Mouse (Mus musculus) myocyte (in vitro differentiated cells): Measurements from ENCODE around the gene Lsg1. TPM values are rescaled to one million over a fixed set of nuclear protein-coding genes. Genes with fewer than 3 reads are reported as not detected.
A peak's percentile ranks its signal among the peaks of the same experiment; 100 is the strongest.

Experiments used
- H3K27me3 ChIP-seq: one replicate; pipeline ENCODE4 v1.6.1; 2011; ENCODE audit not compliant: control insufficient read depth, insufficient read depth, insufficient read length
- H3K36me3 ChIP-seq: one replicate; pipeline ENCODE4 v1.6.1; 2011; ENCODE audit not compliant: control insufficient read depth, insufficient read depth
- H3K4me2 ChIP-seq: one replicate; pipeline ENCODE4 v1.6.1; 2011; ENCODE audit warnings: low read depth, control low read depth
- H3K4me3 ChIP-seq: one replicate; pipeline ENCODE4 v1.5.1; 2011; ENCODE audit warnings: mild to moderate bottlenecking, control low read depth, moderate library complexity
- H3K79me2 ChIP-seq: one replicate; pipeline ENCODE4 v1.6.1; 2011; ENCODE audit not compliant: control insufficient read depth, insufficient read depth
- H3ac ChIP-seq: one replicate; pipeline ENCODE4 v1.6.1; 2011; ENCODE audit not compliant: control insufficient read depth, insufficient read length
- CEBPB ChIP-seq: IDR thresholded peaks from 2 replicates; pipeline ENCODE4 v1.6.1; 2011; ENCODE audit warnings: mild to moderate bottlenecking, moderate library complexity; ENCODE audit not compliant: poor library complexity, insufficient read depth, severe bottlenecking
- E2F4 ChIP-seq: IDR thresholded peaks from one replicate; pipeline ENCODE4 v1.6.1; 2011; ENCODE audit warnings: mild to moderate bottlenecking, control low read depth, moderate library complexity; ENCODE audit not compliant: insufficient read depth
- MAX ChIP-seq: IDR thresholded peaks from one replicate; pipeline ENCODE4 v1.6.1; 2011; ENCODE audit warnings: low read depth, mild to moderate bottlenecking, control low read depth
- MYOD1 ChIP-seq, 3 experiments: IDR thresholded peaks; one replicate each; pipeline ENCODE4 v1.6.1; 2011; ENCODE audit warnings: control low read depth in 2 of 3, low read depth in 2 of 3, mild to moderate bottlenecking in 2 of 3, moderate library complexity in 1 of 3; ENCODE audit not compliant: insufficient read length in 2 of 3, control insufficient read depth in 1 of 3
- MYOG ChIP-seq, 3 experiments: IDR thresholded peaks; one replicate each; pipeline ENCODE4 v1.6.1; 2011; ENCODE audit warnings: control low read depth in 2 of 3, low read depth in 2 of 3, mild to moderate bottlenecking in 2 of 3; ENCODE audit not compliant: insufficient read length in 2 of 3, control insufficient read depth in 1 of 3, insufficient read depth in 1 of 3
- POLR2A ChIP-seq: IDR thresholded peaks from one replicate; pipeline ENCODE4 v1.6.1; 2011; ENCODE audit warnings: low read depth, mild to moderate bottlenecking, control low read depth, moderate library complexity; ENCODE audit not compliant: insufficient read length
- POLR2AphosphoS2 ChIP-seq: IDR thresholded peaks from one replicate; pipeline ENCODE4 v1.6.1; 2011; ENCODE audit warnings: low read depth, control low read depth; ENCODE audit not compliant: insufficient read length
- REST ChIP-seq: IDR thresholded peaks from one replicate; pipeline ENCODE4 v1.6.1; 2011; ENCODE audit warnings: mild to moderate bottlenecking, control low read depth, moderate library complexity; ENCODE audit not compliant: insufficient read depth, insufficient read length
- SRF ChIP-seq: IDR thresholded peaks from one replicate; pipeline ENCODE4 v1.6.1; 2011; ENCODE audit warnings: low read depth; ENCODE audit not compliant: control insufficient read depth, insufficient read length
- TCF12 ChIP-seq: IDR thresholded peaks from one replicate; pipeline ENCODE4 v1.6.1; 2011; ENCODE audit warnings: mild to moderate bottlenecking, control low read depth; ENCODE audit not compliant: poor library complexity, insufficient read depth, severe bottlenecking
- TCF3 ChIP-seq: IDR thresholded peaks from one replicate; pipeline ENCODE4 v1.6.1; 2011; ENCODE audit warnings: low read depth, control low read depth; ENCODE audit not compliant: insufficient read length
- USF1 ChIP-seq: IDR thresholded peaks from one replicate; pipeline ENCODE4 v1.6.1; 2011; ENCODE audit warnings: low read depth, mild to moderate bottlenecking, control low read depth, moderate library complexity
- polyA plus RNA-seq: library from polyadenylated mRNA; unstranded; fragments of >200 nt; fragmentation: generic; extraction: Trizol; gene quantifications from one replicate; pipeline ENCODE4 v1.2.1, GENCODE M21; 2012; ENCODE audit warnings: missing spikeins

Gene Lsg1
- polyA plus RNA-seq, 1 experiment: 26.2 TPM

DNA sequence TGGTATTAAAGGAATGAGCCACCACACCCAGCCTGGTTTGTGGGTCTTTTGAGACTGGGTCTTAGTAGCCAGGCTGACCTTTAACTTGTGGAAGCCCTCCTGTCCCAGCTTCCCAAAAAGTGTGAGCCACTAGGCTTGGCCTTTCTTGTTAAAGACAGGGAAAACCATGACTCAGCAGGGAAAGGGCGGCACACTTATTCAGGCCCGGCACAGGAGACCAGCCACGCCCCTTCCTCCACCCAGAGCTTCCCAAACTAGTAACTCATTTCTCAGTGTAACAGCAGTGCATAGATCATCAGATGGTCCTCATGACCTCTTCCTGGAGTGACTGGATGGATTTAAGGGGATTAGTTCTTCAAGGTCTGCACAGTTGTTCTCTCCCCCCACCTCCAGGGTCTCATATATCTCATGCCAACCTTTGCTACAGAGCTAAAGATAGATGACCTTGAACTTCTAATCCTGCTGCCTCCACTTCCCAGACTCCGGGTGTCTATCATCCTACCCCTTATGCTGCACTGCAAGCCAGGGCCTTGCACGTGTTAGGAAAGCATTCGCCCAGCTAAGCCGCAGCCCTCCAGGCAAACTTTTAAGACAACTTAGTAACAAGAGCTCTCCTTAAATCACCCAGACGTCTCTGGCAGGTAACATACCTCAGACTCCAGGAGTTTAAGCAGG lies 74.9 kb downstream of the Lsg1 start:
- Histone ChIP-seq H3K4me3 (peak overlapping the region; percentile 51), H3K27me3 (no peaks in the 10 kb centered on the region), H3K36me3 (no peaks in the 10 kb centered on the region), H3K4me2 (peak overlapping the region; percentile 88), H3K79me2 (peaks cover 3% of the 10 kb centered on the region), H3ac (no peak overlapping the region)
- TF ChIP-seq E2F4 (no peak), USF1 (peak; percentile 28), CEBPB (no peak), TCF12 (no peak), POLR2A (peak; percentile 33), MYOG (IDR thresholded peaks at IDR 0.05; ENCODE audit: control insufficient read depth in 1 of 3, insufficient read depth in 1 of 3, insufficient read length in 2 of 3, low read depth in 2 of 3) (peak in 1 of 3 experiments; percentile 44), REST (no peak), TCF3 (no peak), POLR2AphosphoS2 (peak; percentile 40), MAX (no peak), SRF (no peak), MYOD1 (IDR thresholded peaks at IDR 0.05; ENCODE audit: control insufficient read depth in 1 of 3, insufficient read length in 2 of 3, low read depth in 2 of 3) (peak in 1 of 3 experiments; percentile 53)

DNA sequence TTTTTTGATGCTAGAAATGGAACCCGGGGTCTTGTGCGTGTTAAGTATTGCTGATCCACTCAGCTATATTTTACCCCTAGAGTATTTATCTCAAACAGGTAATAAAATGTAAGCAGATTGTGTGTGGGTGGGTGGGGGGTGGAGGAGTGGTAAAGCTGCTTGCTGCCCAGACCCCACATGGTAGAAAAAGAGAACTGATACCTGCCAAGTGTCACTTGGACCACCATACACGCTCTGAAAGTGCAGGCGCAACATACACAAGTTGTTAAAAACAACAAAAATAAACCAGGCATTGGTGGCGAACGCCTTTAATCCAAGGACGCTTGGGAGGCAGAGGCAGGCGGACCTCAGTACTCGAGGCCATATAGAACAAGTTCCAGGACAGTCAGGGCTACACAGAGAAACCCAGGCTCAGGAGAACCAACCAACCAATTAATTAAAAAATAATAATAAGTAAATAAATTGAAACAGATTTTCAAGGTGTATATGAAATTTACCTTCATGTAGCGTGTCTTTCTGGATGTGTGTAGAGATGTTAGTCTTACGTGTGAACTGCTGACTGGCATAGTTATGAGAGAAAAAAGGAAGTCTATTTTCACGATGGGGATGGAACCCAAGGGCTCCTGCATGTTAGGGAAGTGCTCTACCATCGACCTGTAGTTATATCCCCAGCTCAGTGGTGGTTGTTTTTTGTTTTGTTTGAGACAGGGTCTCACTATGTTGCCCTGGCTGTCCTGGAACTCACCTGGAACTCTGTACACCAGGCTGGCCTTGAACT lies 75.6 kb downstream of the Lsg1 start:
- Histone ChIP-seq H3K27me3 (no peaks in the 10 kb centered on the region), H3K4me2 (peak overlapping the region; percentile 88), H3K36me3 (no peaks in the 10 kb centered on the region), H3K79me2 (peaks cover 3% of the 10 kb centered on the region), H3K4me3 (peak overlapping the region; percentile 51), H3ac (no peak overlapping the region)
- TF ChIP-seq POLR2A (peak; percentile 26), E2F4 (no peak)

DNA sequence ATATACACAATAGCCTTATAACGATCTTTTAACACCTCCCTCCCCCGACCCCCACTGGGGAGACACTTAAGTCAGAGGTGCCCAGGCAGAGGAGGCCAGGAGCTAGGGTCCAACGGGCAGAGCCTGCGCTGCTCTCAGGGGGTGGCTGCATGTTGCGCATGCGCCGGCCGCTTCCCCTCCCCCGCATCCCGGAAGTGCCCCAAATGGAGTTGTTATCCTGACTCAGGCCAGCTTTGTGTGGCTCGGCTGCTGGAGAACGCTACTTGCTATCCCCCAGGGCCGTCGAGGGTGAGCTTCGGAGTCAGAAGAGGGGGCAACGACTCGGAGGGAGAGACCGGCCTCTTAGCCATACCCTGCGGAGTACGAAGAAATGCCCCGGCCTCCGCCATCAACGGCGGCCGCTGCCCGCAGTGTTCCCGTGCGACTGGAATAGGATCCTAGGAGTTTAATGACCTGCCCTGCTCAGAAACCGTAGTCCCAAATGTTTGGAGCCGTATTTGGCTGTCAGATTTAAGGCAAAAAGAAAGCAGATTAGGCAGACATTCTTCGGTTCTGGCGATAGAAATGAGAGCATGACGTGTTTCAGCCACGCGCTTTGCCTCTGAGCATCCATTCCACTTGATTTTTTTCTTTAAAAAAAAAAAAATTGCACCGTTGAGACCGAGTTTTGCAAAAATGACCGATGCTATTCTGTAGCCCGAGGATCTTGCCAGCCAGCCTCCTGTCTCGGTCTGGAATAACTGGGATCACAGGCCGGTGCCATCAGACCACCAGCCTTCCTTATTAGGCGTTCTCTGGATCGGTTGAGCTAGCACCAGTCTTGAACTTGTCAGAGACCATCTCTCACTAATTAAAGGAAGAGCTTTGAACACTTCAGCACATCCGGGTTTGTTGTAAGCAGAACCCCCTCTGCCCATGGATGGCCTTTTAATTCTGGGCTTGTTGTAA lies 76.6 kb downstream of the Lsg1 start:
- H3K79me2 ChIP-seq: peaks cover 3% of the 10 kb centered on the region
- no peaks in the 10 kb centered on the region for H3K27me3 ChIP-seq
- H3K36me3 ChIP-seq: no peaks in the 10 kb centered on the region
- peak overlapping the region; percentile 88 for H3K4me2 ChIP-seq
- no peak overlapping the region for H3ac ChIP-seq
- H3K4me3 ChIP-seq: peak overlapping the region; percentile 51
- TF ChIP-seq REST: no peak
- TF ChIP-seq SRF: peak; percentile 99
- TF ChIP-seq POLR2A: peak; percentile 90
- no peak for TF ChIP-seq MYOG (IDR thresholded peaks at IDR 0.05; ENCODE audit: control insufficient read depth in 1 of 3, insufficient read depth in 1 of 3, insufficient read length in 2 of 3, low read depth in 2 of 3)
- peak; percentile 86 for TF ChIP-seq POLR2AphosphoS2

Other genes with a start within 250 kb of the Lsg1 start
- 53.4 TPM for gene Atp13a3, start 181.6 kb downstream of the Lsg1 start, polyA plus RNA-seq
- gene Tmem44, start 36.8 kb downstream of the Lsg1 start, polyA plus RNA-seq: 1.1 TPM
- 0.77 TPM for gene Fam43a, start 12.1 kb upstream of the Lsg1 start, polyA plus RNA-seq